Mouse (Mus musculus) brain, embryonic 14.5 days (tissue): ENCODE data around the gene Skint4. TPM values are rescaled to one million over a fixed set of nuclear protein-coding genes. Genes with fewer than 3 reads are reported as not detected.

ENCODE experiments used
- DNase-seq: peaks from one replicate; pipeline ENCODE4 v3.0.0-alpha.2; 2011; ENCODE audit warnings: low read depth
- CTCF ChIP-seq: fragments of 200-500 bp; IDR thresholded peaks from 2 replicates; pipeline ENCODE4 v1.5.1; 2012; ENCODE audit warnings: inconsistent platforms, mild to moderate bottlenecking, moderate library complexity, borderline replicate concordance; ENCODE audit not compliant: insufficient read depth, insufficient read length; ENCODE audit errors: extremely low read depth
- POLR2A ChIP-seq: fragments of 200-500 bp; IDR thresholded peaks from 2 replicates; pipeline ENCODE4 v1.6.1; 2012; ENCODE audit warnings: mild to moderate bottlenecking, inconsistent platforms, borderline replicate concordance; ENCODE audit not compliant: poor library complexity, insufficient read depth, insufficient read length, severe bottlenecking; ENCODE audit errors: extremely low read depth
- polyA plus RNA-seq: library from polyadenylated mRNA; depleted of rRNA; stranded (reverse); fragments of >200 nt; gene quantifications from 2 replicates; pipeline ENCODE4 v1.2.3, GENCODE M21; 2012; rRNA removed

Skint4 gene
- polyA plus RNA-seq = not detected in 2 replicates

GRCm38 (mm10) chr4:112071716-112072115, at the start of gene Skint4:
Gene Skint4 (plus strand): TSS chr4:112072016.
- DNase-seq = no peak
- TF ChIP-seq POLR2A (no peak), CTCF (no peak)

Other genes with a start within 250 kb of the Skint4 start
- gene Slc5a9, start 169.1 kb upstream of the Skint4 start, polyA plus RNA-seq = 0.01 and 0.21 TPM in 2 replicates
- not detected in 2 replicates for gene Skint8, start 152.6 kb upstream of the Skint4 start, polyA plus RNA-seq
- gene Skint7, start 99.1 kb upstream of the Skint4 start, polyA plus RNA-seq = not detected in 2 replicates
- not detected in 2 replicates for gene Skint1, start 65.7 kb upstream of the Skint4 start, polyA plus RNA-seq
- 0.01 TPM in 1 of 2 replicates, not detected in the other for gene Skint3, start 160.2 kb downstream of the Skint4 start, polyA plus RNA-seq